Mouse (Mus musculus): ENCODE measurements at regions not wholly inside any gene's neighbourhood (a gene's known extent, or its start where the extent isn't known, plus 50 kb on each side); places are given as distances from the start of the nearest gene placed in this dataset.

DNA sequence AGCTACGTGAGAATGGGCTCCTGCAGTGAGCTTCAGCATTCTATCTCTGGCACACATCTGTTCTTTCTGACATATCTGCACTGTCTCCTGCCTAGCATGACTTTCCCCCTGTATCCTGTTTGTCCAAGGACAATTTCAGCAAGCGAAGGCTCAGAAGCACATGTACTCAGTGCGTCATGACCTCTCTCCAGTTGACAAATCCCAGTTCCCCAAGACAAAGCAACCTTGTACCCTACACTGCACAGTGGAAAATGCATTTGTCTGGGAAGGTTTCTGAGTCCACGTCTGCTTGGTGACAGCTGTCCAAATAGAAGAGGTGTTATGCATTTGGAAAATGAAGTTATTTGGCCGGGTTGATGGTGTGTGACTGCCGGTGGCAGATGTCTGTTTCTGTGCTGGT, 125.1 kb upstream of the Hs3st4 start:
- TF ChIP-seq CTCF (IDR thresholded peaks at IDR 0.05; ENCODE audit: low read depth, low read length) (no peak), POLR2A (IDR thresholded peaks at IDR 0.05; ENCODE audit: insufficient read depth, low read length) (no peak), EP300 (IDR thresholded peaks at IDR 0.05; ENCODE audit: insufficient read depth, low read depth, low read length) (no peak)
